In the genomic region with DNA sequence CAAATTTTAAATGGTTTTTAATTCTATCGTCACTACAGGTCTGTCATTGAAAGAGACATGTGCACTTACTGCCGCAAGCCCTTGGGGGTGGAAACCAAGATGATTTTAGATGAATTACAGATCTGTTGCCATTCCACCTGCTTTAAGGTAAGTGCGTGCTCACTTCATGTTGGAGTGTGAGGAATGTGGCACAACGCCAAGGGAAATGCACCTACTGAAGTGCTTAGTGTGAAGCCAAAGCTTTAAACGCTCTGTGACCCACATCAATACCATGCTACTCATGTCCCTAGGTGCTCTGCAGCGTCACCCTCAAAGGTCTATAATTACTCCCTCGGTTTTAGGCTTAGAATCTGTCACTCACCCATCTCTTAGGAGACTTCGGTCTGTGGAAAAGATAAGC, we compare ENCODE assay signal across 22 mouse cellular contexts.
"Had no signal": no experiment of that assay in that cellular context is flagged by ENCODE, and none has a peak within 500 bp of the region (broad histone marks: within the 10 kb centered on the region; RNA-seq: fewer than 3 reads in every experiment).

No protein-coding gene starts in this region.

- ATAC-seq: intestine, embryonic 15.5 days; liver, embryonic 12.5 days; midbrain, embryonic 15.5 days had no signal

- DNase-seq: kidney, adult 11 months; kidney, adult 9 months; kidney, postnatal 25 days; layer of hippocampus, adult 9-11 months; liver; right cerebral cortex, adult 18-20 months; right cerebral cortex, postnatal 14 days; spleen, adult 18-20 months; thymus, postnatal 36 days had no signal

- H3K4me2 ChIP-seq: intestine, embryonic 15.5 days; limb, embryonic 13.5 days; liver, embryonic 12.5 days; liver, embryonic 15.5 days; lung, embryonic 15.5 days; midbrain, embryonic 12.5 days; midbrain, embryonic 15.5 days; neural tube, embryonic 12.5 days; neural tube, embryonic 15.5 days; stomach, embryonic 15.5 days had no signal

- H3K36me3 ChIP-seq: intestine, embryonic 15.5 days; limb, embryonic 10.5 days; limb, embryonic 13.5 days; liver, embryonic 12.5 days; liver, embryonic 15.5 days; lung, embryonic 15.5 days; midbrain, embryonic 12.5 days; midbrain, embryonic 15.5 days; neural tube, embryonic 12.5 days; neural tube, embryonic 15.5 days; stomach, embryonic 15.5 days had no signal

- H3K27me3 ChIP-seq: intestine, embryonic 15.5 days; limb, embryonic 13.5 days; liver, embryonic 12.5 days; liver, embryonic 15.5 days; lung, embryonic 15.5 days; midbrain, embryonic 12.5 days; midbrain, embryonic 15.5 days; neural tube, embryonic 12.5 days; neural tube, embryonic 15.5 days; stomach, embryonic 15.5 days had no signal

- H3K9me3 ChIP-seq: intestine, embryonic 15.5 days; limb, embryonic 10.5 days; limb, embryonic 13.5 days; liver, embryonic 12.5 days; liver, embryonic 15.5 days; lung, embryonic 15.5 days; midbrain, embryonic 12.5 days; midbrain, embryonic 15.5 days; neural tube, embryonic 12.5 days; neural tube, embryonic 15.5 days; stomach, embryonic 15.5 days had no signal

- H3K9ac ChIP-seq: intestine, embryonic 15.5 days; limb, embryonic 13.5 days; liver, embryonic 12.5 days; liver, embryonic 15.5 days; lung, embryonic 15.5 days; midbrain, embryonic 12.5 days; midbrain, embryonic 15.5 days; neural tube, embryonic 12.5 days; neural tube, embryonic 15.5 days; stomach, embryonic 15.5 days had no signal

- H3K4me3 ChIP-seq: intestine, embryonic 15.5 days; layer of hippocampus, adult 2 months; limb, embryonic 10.5 days; limb, embryonic 13.5 days; liver, embryonic 12.5 days; liver, embryonic 15.5 days; lung, embryonic 15.5 days; midbrain, embryonic 12.5 days; midbrain, embryonic 15.5 days; neural tube, embryonic 12.5 days; neural tube, embryonic 15.5 days; stomach, embryonic 15.5 days had no signal

- H3K4me1 ChIP-seq: intestine, embryonic 15.5 days; limb, embryonic 10.5 days; liver, embryonic 12.5 days; liver, embryonic 15.5 days; lung, embryonic 15.5 days; midbrain, embryonic 12.5 days; midbrain, embryonic 15.5 days; neural tube, embryonic 12.5 days; neural tube, embryonic 15.5 days; stomach, embryonic 15.5 days had no signal

- H3K27ac ChIP-seq: intestine, embryonic 15.5 days; kidney, postnatal 0 days; layer of hippocampus, adult 2 months; limb, embryonic 10.5 days; limb, embryonic 13.5 days; liver, embryonic 12.5 days; liver, embryonic 15.5 days; lung, embryonic 15.5 days; midbrain, embryonic 12.5 days; midbrain, embryonic 15.5 days; neural tube, embryonic 12.5 days; neural tube, embryonic 15.5 days; stomach, embryonic 15.5 days had no signal
